Mouse (Mus musculus): ENCODE results near the gene Rp2. TPM values are rescaled to one million over a fixed set of nuclear protein-coding genes. Genes with fewer than 3 reads are reported as not detected.
"Not testable (repeated sequence)": the region's sequence is repeated elsewhere in the genome, so short reads cannot be mapped to it uniquely, and the experiment has no call there.

The Rp2 gene
- 5.6 and 7.7 TPM in 2 replicates for polyA plus RNA-seq (2012; rRNA removed)

GRCm38 (mm10) chrX:20364391-20365365 is at the start of gene Rp2:
Gene Rp2, plus strand, starts transcription at chrX:20364481.
- DNase-seq (ENCODE audit: low read depth) = peak; percentile 19

GRCm38 (mm10) chrX:20332756-20333155 is 31.5 kb upstream of the Rp2 start:
- no peak for DNase-seq (ENCODE audit: low read depth)

- DNase-seq (ENCODE audit: low read depth) = no peak
These were observed 28.6 kb upstream of the Rp2 start for GRCm38 (mm10) chrX:20335722-20336121.

GRCm38 (mm10) chrX:20344980-20345379 is 19.3 kb upstream of the Rp2 start:
- DNase-seq (ENCODE audit: low read depth) = no peak

GRCm38 (mm10) chrX:20346355-20346754 is 17.9 kb upstream of the Rp2 start:
- DNase-seq (ENCODE audit: low read depth) = no peak

DNA sequence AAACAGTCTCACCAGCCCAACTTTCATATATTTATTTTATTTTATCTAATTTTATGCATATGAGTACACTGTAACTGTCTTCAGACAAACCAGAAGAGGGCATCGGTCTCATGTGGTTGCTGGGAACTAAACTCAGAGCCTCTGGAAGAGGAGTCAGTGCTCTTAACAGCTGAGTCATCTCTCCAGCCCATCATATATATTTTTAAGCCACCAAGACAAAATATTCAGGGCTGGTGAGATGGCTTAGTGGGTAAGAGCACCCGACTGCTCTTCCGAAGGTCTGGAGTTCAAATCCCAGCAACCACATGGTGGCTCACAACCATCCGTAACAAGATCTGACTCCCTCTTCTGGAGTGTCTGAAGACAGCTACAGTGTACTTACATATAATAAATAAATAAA is 14.0 kb upstream of the Rp2 start:
- DNase-seq (ENCODE audit: low read depth) = not testable (repeated sequence)

- DNase-seq (ENCODE audit: low read depth) = no peak
These were observed 9.0 kb upstream of the Rp2 start for GRCm38 (mm10) chrX:20355283-20355682.

DNA sequence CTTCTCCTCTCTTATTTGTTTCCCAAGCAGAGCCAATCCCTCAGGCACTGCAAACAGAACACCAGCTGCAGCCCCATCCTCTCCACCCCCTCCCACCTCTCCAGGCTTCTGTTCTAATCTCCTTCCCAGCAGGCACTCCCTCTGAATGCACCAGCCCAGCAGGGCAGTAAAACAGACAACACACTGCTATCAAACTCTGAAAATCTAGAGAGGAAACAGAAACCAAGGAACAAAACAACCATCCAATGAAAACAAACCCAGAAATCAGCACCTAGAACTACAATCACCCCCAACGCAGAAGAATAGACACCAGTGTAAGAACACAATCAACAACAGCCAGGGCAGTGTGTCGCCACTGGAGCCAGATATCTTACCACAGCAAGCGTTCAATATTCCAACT is 8.0 kb upstream of the Rp2 start:
- DNase-seq (ENCODE audit: low read depth) = no peak

DNA sequence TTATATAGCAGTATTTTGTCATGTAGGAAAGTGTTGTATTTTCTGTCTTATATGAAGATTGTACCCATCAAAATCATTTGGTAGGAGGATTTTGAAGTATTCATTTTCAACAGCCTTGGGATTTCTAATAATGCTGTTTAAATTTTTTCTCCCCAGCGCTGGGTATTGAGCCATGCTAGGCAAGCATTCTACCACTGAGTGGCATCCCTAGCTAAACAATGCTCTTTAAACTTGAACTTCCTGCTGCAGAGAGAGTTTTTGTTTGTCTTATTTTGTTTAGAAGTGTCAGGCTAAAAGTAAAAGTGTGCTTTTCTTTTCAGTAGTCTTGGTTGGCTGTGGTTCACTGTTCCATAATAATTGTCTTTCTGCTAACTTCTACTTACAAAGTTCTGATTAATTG is 1.8 kb downstream of the Rp2 start:
- DNase-seq (ENCODE audit: low read depth) = no peak

DNA sequence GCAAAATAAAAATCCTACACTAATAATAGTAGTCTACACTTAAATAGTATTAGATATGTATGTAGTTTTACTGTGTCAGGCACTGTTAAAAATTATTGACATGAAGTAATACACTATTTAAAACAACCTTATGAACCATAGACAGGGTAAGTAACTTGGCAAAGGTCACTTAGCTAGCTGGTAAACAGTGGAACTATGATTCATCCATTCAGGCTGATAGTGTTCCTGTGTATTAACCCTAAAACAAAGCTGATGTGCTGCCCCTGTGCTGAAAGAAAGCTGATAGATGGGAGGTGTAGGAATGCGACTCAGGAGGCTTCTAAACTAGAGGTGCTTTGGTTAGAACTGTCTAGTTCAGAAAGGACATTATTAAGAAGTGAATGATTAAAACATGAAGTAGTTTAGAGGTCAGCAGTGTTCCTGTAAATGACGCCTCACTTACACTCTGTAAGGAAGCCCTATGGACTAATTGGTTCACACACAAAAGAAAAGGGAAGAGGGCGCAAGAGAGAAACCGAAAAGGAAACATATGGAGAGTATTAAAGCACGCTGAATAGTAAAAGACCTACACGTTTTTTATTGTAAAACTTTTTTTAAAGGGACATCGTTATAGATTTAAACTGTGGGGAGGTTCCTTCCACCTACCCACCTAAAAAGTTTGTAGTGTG is 15.2 kb downstream of the Rp2 start:
- no peak for DNase-seq (ENCODE audit: low read depth)

- no peak for DNase-seq (ENCODE audit: low read depth)
These were observed 18.0 kb downstream of the Rp2 start for GRCm38 (mm10) chrX:20382260-20382659.

DNA sequence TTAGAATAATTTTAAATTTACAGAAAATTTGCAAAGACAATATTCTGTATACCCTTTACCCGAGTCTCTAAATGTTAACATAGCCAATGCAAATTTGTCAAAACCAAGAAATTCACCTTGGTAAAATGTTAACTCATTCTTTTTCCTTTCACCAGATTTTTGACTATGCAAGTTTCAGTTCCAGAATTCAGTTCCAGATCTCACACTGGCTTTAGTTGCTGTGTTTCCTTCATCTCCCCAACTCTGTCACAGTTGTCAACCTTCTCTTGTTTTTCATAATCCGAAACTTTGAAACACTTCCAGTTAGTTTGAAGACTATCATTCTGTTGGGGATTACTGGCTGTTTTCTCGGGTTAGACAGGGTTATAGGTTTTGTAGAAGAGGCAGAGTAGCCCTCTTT is 22.7 kb downstream of the Rp2 start:
- no peak for DNase-seq (ENCODE audit: low read depth)

DNA sequence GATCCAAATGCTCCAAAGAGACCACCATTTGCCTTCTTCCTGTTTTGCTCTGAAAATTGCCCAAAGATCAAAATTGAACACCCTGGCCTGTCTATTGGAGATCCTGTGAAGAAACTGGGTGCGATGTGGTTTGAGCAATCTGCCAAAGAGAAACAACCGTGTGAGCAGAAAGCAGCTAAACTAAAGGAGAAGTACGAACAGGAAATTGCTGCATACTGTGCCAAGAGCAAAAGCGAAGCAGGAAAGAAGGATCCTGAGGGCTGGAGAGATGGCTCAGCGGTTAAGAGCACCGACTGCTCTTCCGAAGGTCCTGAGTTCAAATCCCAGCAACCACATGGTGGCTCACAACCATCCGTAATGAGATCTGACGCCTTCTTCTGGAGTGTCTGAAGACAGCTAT is 27.7 kb downstream of the Rp2 start:
- not testable (repeated sequence) for DNase-seq (ENCODE audit: low read depth)

GRCm38 (mm10) chrX:20392942-20393341 is 28.7 kb downstream of the Rp2 start:
- no peak for DNase-seq (ENCODE audit: low read depth)

- no peak for DNase-seq (ENCODE audit: low read depth)
These were observed 39.8 kb downstream of the Rp2 start for GRCm38 (mm10) chrX:20404068-20404467.

DNA sequence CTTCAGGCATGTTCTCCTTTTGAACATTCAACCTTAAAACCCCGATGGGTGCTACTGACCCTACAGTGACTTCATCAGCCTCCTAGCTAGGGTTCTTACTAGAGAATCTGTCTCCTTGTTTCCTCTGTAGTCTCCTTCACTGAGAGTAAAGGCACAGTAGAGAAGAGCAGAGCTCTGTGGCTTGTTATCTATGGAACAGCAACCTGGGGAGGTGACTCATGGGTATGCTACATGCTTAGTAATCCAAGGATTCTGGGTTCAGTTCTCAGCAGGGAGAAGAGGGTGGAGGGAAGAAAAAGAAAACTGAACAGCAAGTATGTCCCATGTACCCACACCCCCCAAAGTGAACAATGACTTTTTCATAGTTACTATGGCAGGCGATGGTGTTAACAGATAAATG is 42.6 kb downstream of the Rp2 start:
- no peak for DNase-seq (ENCODE audit: low read depth)

DNA sequence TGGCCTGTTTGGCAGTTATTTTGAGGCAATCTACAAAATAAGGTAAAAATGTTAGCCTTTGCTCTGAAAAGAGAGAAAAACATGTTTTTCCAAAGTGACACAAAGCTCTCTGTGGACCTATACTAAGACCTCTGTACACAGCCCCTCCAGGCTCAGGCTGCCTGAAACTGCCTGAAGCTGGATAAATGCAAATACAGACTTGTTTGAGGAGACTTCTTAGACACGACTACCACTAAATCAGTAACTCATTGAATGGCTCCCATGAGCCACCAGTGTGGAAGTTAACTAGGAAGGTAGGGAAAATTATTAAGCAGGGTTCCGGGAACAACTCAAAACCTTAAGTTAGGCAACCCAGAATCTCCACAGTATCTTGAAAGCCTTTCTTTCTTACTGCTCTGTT is 43.4 kb downstream of the Rp2 start:
- DNase-seq (ENCODE audit: low read depth) = no peak

DNA sequence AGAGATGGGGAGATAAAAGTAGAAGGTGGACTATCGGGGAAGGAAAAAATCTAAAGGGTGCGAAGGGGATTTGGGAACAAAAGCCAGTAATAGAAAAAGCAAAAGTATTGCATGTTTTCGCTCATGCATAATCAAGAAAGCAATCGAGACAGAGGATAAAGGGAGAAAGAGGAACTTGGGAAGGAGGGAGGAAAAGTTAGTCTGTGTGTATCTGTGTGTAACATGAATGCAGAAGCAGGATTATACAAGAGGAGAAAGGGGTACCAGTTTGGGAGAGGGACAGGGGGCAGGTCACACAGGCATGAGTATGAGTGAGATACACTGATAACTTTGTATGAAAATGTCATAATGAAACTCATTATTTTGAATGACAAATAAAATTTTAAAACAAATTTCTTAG is 47.1 kb downstream of the Rp2 start:
- no peak for DNase-seq (ENCODE audit: low read depth)

DNA sequence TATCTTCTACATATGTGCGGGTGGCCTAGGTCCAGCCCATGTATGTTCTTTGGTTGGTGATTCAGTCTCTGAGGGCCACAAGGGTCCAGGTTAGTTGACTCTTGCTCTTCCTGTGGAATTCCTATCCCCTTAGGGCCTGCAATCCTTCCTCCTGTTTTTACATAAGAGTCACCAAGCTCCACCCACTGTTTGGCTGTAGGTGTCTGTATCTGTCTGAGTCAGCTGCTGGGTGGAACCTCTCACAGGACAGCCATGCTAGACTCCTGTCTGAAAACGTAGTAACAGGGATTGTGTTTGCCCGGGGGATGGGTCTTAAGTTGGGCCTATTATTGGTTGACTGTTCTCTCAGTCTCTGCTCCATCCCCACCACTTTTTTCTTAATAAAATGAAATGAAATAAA is 47.9 kb downstream of the Rp2 start:
- no peak for DNase-seq (ENCODE audit: low read depth)

- no peak for DNase-seq (ENCODE audit: low read depth)
These were observed 50.8 kb downstream of the Rp2 start for GRCm38 (mm10) chrX:20414885-20415622.

GRCm38 (mm10) chrX:20418461-20418860 is 54.2 kb downstream of the Rp2 start:
- no peak for DNase-seq (ENCODE audit: low read depth)

DNA sequence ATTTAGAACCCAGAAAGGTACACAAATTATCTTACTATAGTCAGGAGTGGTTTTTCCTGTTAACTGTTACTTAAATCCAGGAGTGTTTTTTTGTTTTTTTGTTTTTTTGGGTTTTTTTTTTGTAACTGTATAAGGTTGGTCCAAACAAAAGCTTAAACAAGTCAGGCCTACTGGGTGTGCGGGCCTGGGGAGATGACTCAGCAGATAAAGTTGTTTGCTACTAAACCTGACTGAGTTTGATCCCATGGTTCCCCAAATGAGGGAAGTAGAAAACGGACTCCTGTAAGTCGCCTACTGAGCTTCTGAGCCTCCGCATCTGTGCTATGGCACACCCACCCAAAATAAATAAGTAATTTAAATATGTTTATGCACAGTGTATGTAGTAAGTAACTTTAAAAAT is 55.3 kb downstream of the Rp2 start:
- DNase-seq (ENCODE audit: low read depth) = no peak

Measured in gonadal fat pad, adult 2 months (tissue).